8 mouse cellular contexts compared by ENCODE assay signal in genomic region chr14:52103856-52104676, GRCm38 (mm10). TPM values are rescaled to one million over a fixed set of nuclear protein-coding genes. Genes with fewer than 3 reads are reported as not detected.
DNase-seq lines count a peak whose midpoint lies in the region; ATAC-seq and TF ChIP-seq lines count a peak whose summit lies in the region.

Gene Hnrnpc (minus strand): TSS chr14:52104028.

- under 1% methylated on average over 50 of the region's 50 CpGs for WGBS in hindbrain, embryonic 10.5 days
- 1% methylated on average over 49 of the region's 50 CpGs for WGBS in lung, postnatal 0 days

- H3K4me1 ChIP-seq in hindbrain, embryonic 10.5 days (replicated peaks): peaks cover 34% of the 10 kb centered on the region
- peaks cover 14% of the 10 kb centered on the region; the same call in 1 of the 2 replicates for H3K4me1 ChIP-seq in lung, postnatal 0 days (ENCODE audit: insufficient read depth, low read depth, low read length)

- peak within 1 kb of the TSS; percentile 99 for H3K27ac ChIP-seq in hindbrain, embryonic 10.5 days
- H3K27ac ChIP-seq in lung, postnatal 0 days (ENCODE audit: low read length): peak within 1 kb of the TSS; percentile 94

- DNase-seq in MN1 (ENCODE audit: low spot score): peak; percentile 100
- DNase-seq in cerebellum, adult 9-10 months: peak; percentile 100
- peak; percentile 100 for DNase-seq in hindbrain, embryonic 10.5 days (ENCODE audit: low spot score)
- peak; percentile 100 for DNase-seq in layer of hippocampus, adult 9-11 months
- DNase-seq in lung, postnatal 0 days (ENCODE audit: low spot score): peak; percentile 100
- DNase-seq in ovary, postnatal 14 days (ENCODE audit: low spot score): peak; percentile 100
- DNase-seq in thymus, postnatal 14 days: peak; percentile 100

- H3K36me3 ChIP-seq in hindbrain, embryonic 10.5 days: peaks cover 31% of the 10 kb centered on the region
- no peaks in the 10 kb centered on the region for H3K36me3 ChIP-seq in lung, postnatal 0 days (ENCODE audit: insufficient read depth, low read length)

- H3K9me3 ChIP-seq in hindbrain, embryonic 10.5 days: no peaks in the 10 kb centered on the region
- H3K9me3 ChIP-seq in lung, postnatal 0 days (ENCODE audit: low read length): no peaks in the 10 kb centered on the region

- peak within 1 kb of the TSS; percentile 54 for H3K4me2 ChIP-seq in lung, postnatal 0 days (replicated peaks; ENCODE audit: low read depth, low read length)

- H3K9ac ChIP-seq in lung, postnatal 0 days (replicated peaks; ENCODE audit: low read depth): peak within 1 kb of the TSS; percentile 83

- H3K4me3 ChIP-seq in hindbrain, embryonic 10.5 days: peak within 1 kb of the TSS; percentile 93
- H3K4me3 ChIP-seq in lung, postnatal 0 days (ENCODE audit: low read depth, low read length): peak within 1 kb of the TSS; percentile 82

- no peak for TF ChIP-seq CTCF in lung, postnatal 0 days (IDR thresholded peaks at IDR 0.05)

- no peaks in the 10 kb centered on the region for H3K27me3 ChIP-seq in hindbrain, embryonic 10.5 days (ENCODE audit: insufficient read depth, poor library complexity, severe bottlenecking)
- no peaks in the 10 kb centered on the region for H3K27me3 ChIP-seq in lung, postnatal 0 days (replicated peaks; ENCODE audit: insufficient read depth, low read length)

- peak; percentile 97 for ATAC-seq in frontal cortex, adult (ENCODE audit: low TSS enrichment)
- peak; percentile 97 for ATAC-seq in lung, postnatal 0 days

- TF ChIP-seq EP300 in lung, postnatal 0 days (IDR thresholded peaks at IDR 0.05): peak; percentile 72

RNA-seq across cellular contexts. Expression of gene Hnrnpc, which starts in this region (rescaled TPM):
- polyA plus RNA-seq in hindbrain, embryonic 10.5 days (2016; fragmentation: Nextera tagmentation; extraction: Ambion mirVana): 754 and 887 TPM in 2 replicates
- 170 and 210 TPM in 2 replicates for polyA plus RNA-seq in lung, postnatal 0 days (2015; fragmentation: Nextera tagmentation; extraction: Ambion mirVana)

Comparison
In these comparisons a context has a peak if more than half of its experiments do, and no peak if none do; other contexts are left out.
1. Peak in every context shown above with its lines: DNase-seq, ATAC-seq, H3K4me3 ChIP-seq and H3K27ac ChIP-seq.